Mouse (Mus musculus): Measurements from ENCODE around the gene Cgas. TPM values are rescaled to one million over a fixed set of nuclear protein-coding genes. Genes with fewer than 3 reads are reported as not detected.

The Cgas gene
- polyA plus RNA-seq, 1 experiment: 0.32 TPM

- Histone ChIP-seq H3K27ac (replicated peaks; ENCODE audit: low read depth, low read length) (no peak overlapping the region), H3K4me1 (ENCODE audit: control insufficient read depth, insufficient read depth, insufficient read length, low read length) (no peaks in the 10 kb centered on the region)
Measured at GRCm38 (mm10) chr9:78429551-78429950, 13.5 kb downstream of the Cgas start.

GRCm38 (mm10) chr9:78428870-78429432 lies 14.1 kb downstream of the Cgas start:
- H3K4me1 ChIP-seq (ENCODE audit: control insufficient read depth, insufficient read depth, insufficient read length, low read length): no peaks in the 10 kb centered on the region
- no peak overlapping the region for H3K27ac ChIP-seq (replicated peaks; ENCODE audit: low read depth, low read length)
- no peak overlapping the region for H3K4me3 ChIP-seq (ENCODE audit: insufficient read depth, low read depth, low read length)

More at GRCm38 (mm10) chr9:78429551-78429950, 13.5 kb downstream of the Cgas start:
- no peak overlapping the region for H3K4me3 ChIP-seq (ENCODE audit: insufficient read depth, low read depth, low read length)

- Histone ChIP-seq H3K4me3 (ENCODE audit: insufficient read depth, low read depth, low read length) (no peak overlapping the region), H3K27ac (replicated peaks; ENCODE audit: low read depth, low read length) (no peak overlapping the region; the same call in 1 of the 2 replicates), H3K4me1 (ENCODE audit: control insufficient read depth, insufficient read depth, insufficient read length, low read length) (no peaks in the 10 kb centered on the region)
Measured at GRCm38 (mm10) chr9:78428185-78428584, 14.9 kb downstream of the Cgas start.

GRCm38 (mm10) chr9:78427362-78427781 lies 15.7 kb downstream of the Cgas start:
- peak overlapping the region; percentile 41 for H3K4me3 ChIP-seq (ENCODE audit: insufficient read depth, low read depth, low read length)
- H3K27ac ChIP-seq (replicated peaks; ENCODE audit: low read depth, low read length): no peak overlapping the region
- no peaks in the 10 kb centered on the region for H3K4me1 ChIP-seq (ENCODE audit: control insufficient read depth, insufficient read depth, insufficient read length, low read length)

GRCm38 (mm10) chr9:78401596-78401995 lies 41.4 kb downstream of the Cgas start:
- H3K4me1 ChIP-seq (ENCODE audit: control insufficient read depth, insufficient read depth, insufficient read length, low read length): no peaks in the 10 kb centered on the region
- H3K27ac ChIP-seq (replicated peaks; ENCODE audit: low read depth, low read length): no peak overlapping the region
- no peak overlapping the region for H3K4me3 ChIP-seq (ENCODE audit: insufficient read depth, low read depth, low read length)

GRCm38 (mm10) chr9:78400570-78400969 lies 42.5 kb downstream of the Cgas start:
- no peak overlapping the region for H3K4me3 ChIP-seq (ENCODE audit: insufficient read depth, low read depth, low read length)
- H3K4me1 ChIP-seq (ENCODE audit: control insufficient read depth, insufficient read depth, insufficient read length, low read length): no peaks in the 10 kb centered on the region
- H3K27ac ChIP-seq (replicated peaks; ENCODE audit: low read depth, low read length): no peak overlapping the region

GRCm38 (mm10) chr9:78396517-78396916 lies 46.5 kb downstream of the Cgas start:
- H3K4me3 ChIP-seq (ENCODE audit: insufficient read depth, low read depth, low read length): no peak overlapping the region
- H3K27ac ChIP-seq (replicated peaks; ENCODE audit: low read depth, low read length): no peak overlapping the region
- H3K4me1 ChIP-seq (ENCODE audit: control insufficient read depth, insufficient read depth, insufficient read length, low read length): no peaks in the 10 kb centered on the region

GRCm38 (mm10) chr9:78395630-78396351 lies 47.2 kb downstream of the Cgas start, which contains the start of gene Ddx43:
Gene Ddx43, plus strand, starts transcription at chr9:78395777.
- Histone ChIP-seq H3K27ac (replicated peaks; ENCODE audit: low read depth, low read length) (no peak within 1 kb of the TSS), H3K4me1 (ENCODE audit: control insufficient read depth, insufficient read depth, insufficient read length, low read length) (no peaks in the 10 kb centered on the region), H3K4me3 (ENCODE audit: insufficient read depth, low read depth, low read length) (peak within 1 kb of the TSS; percentile 48)

GRCm38 (mm10) chr9:78395244-78395629 lies 47.8 kb downstream of the Cgas start:
- Histone ChIP-seq H3K27ac (replicated peaks; ENCODE audit: low read depth, low read length) (no peak overlapping the region), H3K4me3 (ENCODE audit: insufficient read depth, low read depth, low read length) (peak overlapping the region; percentile 48)

GRCm38 (mm10) chr9:78394602-78395001 lies 48.4 kb downstream of the Cgas start:
- Histone ChIP-seq H3K27ac (replicated peaks; ENCODE audit: low read depth, low read length) (no peak overlapping the region), H3K4me3 (ENCODE audit: insufficient read depth, low read depth, low read length) (no peak overlapping the region), H3K4me1 (ENCODE audit: control insufficient read depth, insufficient read depth, insufficient read length, low read length) (no peaks in the 10 kb centered on the region)

More at GRCm38 (mm10) chr9:78395244-78395629, 47.8 kb downstream of the Cgas start:
- no peaks in the 10 kb centered on the region for H3K4me1 ChIP-seq (ENCODE audit: control insufficient read depth, insufficient read depth, insufficient read length, low read length)

GRCm38 (mm10) chr9:78393741-78394140 lies 49.3 kb downstream of the Cgas start:
- no peaks in the 10 kb centered on the region for H3K4me1 ChIP-seq (ENCODE audit: control insufficient read depth, insufficient read depth, insufficient read length, low read length)
- no peak overlapping the region for H3K27ac ChIP-seq (replicated peaks; ENCODE audit: low read depth, low read length)
- no peak overlapping the region for H3K4me3 ChIP-seq (ENCODE audit: insufficient read depth, low read depth, low read length)

- Histone ChIP-seq H3K4me3 (ENCODE audit: insufficient read depth, low read depth, low read length) (no peak overlapping the region), H3K4me1 (ENCODE audit: control insufficient read depth, insufficient read depth, insufficient read length, low read length) (no peaks in the 10 kb centered on the region), H3K27ac (replicated peaks; ENCODE audit: low read depth, low read length) (no peak overlapping the region)
Measured at GRCm38 (mm10) chr9:78389981-78390380, 53.1 kb downstream of the Cgas start.

GRCm38 (mm10) chr9:78386947-78387346 lies 56.1 kb downstream of the Cgas start:
- H3K4me1 ChIP-seq (ENCODE audit: control insufficient read depth, insufficient read depth, insufficient read length, low read length): no peaks in the 10 kb centered on the region
- no peak overlapping the region for H3K4me3 ChIP-seq (ENCODE audit: insufficient read depth, low read depth, low read length)
- H3K27ac ChIP-seq (replicated peaks; ENCODE audit: low read depth, low read length): no peak overlapping the region

- no peak overlapping the region for H3K27ac ChIP-seq (replicated peaks; ENCODE audit: low read depth, low read length)
- H3K4me1 ChIP-seq (ENCODE audit: control insufficient read depth, insufficient read depth, insufficient read length, low read length): no peaks in the 10 kb centered on the region
- no peak overlapping the region for H3K4me3 ChIP-seq (ENCODE audit: insufficient read depth, low read depth, low read length)
Measured at GRCm38 (mm10) chr9:78385893-78386292, 57.1 kb downstream of the Cgas start.

All from brown adipose tissue, adult 24 weeks (tissue).